Mouse (Mus musculus): ENCODE results near the gene Runx2. TPM values are rescaled to one million over a fixed set of nuclear protein-coding genes. Genes with fewer than 3 reads are reported as not detected.
A peak's percentile ranks its signal among the peaks of the same experiment; 100 is the strongest.

Runx2 gene
- total RNA-seq, 2 experiments from 2014 or later: 24.3 to 35.2 TPM

- DNase-seq: no peak
These were observed 152.4 kb downstream of the Runx2 start for GRCm38 (mm10) chr17:44662080-44662706.

DNA sequence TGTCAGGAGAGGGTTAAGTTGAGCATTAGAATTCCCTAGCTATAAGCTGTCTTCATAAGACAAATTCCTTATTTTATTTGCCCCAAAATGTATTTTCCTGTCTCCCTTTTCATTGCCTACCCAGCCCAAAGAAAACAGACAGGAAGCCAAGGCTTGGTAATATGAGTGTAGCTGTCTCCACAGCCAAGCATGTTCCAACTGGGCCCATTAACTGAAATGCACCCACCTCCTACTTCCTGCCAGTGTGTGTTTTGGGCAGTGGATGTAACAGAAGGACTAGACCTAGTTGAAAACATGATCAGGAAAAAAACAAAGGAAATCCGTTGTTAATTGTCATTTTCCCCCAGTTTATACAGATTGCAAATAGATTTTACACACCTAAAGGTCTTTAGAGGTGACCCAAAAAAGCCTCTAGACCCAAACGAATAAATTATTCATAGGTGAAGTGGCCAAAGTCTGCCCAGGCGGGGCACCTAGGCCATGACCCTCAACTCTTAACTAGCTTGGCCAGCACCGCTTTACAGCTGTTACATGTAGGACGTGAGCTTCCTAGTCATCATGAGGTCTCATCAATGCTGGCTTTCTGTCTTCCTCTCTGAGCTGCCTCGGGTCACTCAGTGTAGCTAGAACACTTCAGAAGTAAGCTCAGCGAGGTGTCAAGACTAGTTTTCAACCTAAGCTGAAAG is 154.3 kb downstream of the Runx2 start:
- no peak for DNase-seq

DNA sequence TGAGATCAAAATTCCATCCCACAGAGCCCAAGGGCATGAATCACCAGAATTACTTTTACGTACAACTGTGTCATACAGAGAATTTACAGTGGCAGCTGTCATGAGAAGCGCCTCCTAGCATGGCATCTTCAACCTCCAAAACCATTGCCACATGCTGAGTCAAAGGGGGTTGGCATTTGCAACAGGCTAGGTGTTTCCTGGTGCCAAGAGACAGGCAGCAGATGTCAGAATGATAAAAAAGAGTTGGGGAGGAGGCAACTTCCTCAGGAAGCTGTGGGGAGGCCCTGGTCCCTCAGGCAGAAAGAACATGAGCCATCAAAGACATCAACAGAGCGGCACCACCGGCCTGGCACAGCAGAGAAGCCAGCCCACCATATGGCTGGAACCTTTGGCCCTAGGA is 160.1 kb downstream of the Runx2 start:
- DNase-seq: peak; percentile 26 to 68

DNA sequence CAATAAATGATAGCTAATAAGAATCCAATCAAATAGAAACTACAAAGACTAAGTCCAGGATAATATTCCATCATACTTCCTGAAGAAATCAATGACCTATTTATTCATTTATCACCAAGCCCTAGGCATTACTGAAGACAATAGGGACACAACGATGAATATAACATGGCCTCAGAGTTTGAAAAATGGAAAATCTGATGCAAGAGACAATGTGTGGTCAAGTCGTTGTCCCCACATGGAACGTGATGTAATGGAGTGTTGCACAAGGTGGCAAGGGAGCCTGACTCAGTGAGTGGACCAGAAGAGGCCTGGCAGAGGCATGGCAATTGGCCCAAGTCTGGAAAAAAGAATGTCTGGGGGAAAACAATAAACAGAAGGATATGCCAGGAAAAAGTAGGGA is 161.5 kb downstream of the Runx2 start:
- peak; percentile 29 to 73 for DNase-seq

GRCm38 (mm10) chr17:44652054-44652453 is 162.5 kb downstream of the Runx2 start:
- DNase-seq: no peak

GRCm38 (mm10) chr17:44651613-44652012 is 163.0 kb downstream of the Runx2 start:
- DNase-seq: no peak

DNA sequence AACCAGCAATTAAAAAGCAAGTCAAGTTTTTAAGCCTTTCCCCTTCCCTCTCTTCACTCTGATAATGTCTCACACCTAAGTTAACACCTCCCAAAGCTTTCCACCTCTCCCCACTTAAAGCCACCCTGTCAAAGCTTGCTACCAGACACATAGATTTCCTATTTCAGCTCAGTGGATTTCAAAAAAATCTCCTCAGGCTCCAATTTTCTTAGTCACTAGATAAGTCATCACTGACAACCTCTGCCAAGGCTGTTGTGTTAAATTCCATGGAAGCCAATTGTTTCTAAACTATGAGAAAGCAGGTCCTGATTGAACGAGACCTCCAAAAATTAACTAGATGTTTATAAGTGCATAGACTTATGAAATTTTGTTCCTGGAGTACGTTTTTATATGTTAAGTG is 164.2 kb downstream of the Runx2 start:
- no peak for DNase-seq

DNA sequence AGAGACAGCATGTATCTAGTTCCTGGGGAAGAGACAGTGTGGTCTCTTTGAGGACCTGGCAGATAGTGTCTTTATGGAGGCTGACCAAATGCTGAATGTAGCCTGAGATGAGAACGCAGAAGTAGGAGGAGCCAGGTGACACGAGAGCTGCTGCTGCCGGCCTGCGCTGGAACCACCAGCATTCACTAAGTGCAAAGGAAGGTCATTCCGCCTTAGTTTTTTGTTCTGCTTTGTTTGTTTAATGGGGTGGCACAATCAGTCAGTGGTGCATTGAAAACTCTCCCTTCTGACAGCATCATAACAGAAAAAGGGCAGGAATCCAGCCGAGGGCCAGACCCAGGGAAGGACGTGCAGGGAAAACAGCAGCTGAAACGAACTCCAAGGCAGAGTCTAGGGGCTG is 165.5 kb downstream of the Runx2 start:
- DNase-seq: no peak

DNA sequence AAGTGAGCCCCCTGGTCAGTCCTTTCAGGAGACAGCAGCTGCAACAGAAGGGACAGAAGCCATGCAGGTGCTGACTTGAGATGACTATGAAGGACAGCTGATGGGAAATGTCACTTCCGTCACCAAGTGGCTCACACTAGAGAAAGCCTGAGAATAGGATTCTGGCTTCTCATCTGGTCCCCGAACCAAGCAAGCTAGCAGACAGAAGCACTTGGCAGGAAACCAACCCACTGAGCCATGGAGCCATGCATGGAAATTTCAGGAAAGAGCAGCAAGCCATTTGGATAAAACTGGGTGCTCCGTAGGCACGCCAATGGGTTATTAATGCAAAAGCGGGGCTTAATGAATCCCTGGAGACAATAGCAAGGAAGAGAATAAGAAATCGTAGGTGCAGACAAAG is 166.7 kb downstream of the Runx2 start:
- no peak for DNase-seq

DNA sequence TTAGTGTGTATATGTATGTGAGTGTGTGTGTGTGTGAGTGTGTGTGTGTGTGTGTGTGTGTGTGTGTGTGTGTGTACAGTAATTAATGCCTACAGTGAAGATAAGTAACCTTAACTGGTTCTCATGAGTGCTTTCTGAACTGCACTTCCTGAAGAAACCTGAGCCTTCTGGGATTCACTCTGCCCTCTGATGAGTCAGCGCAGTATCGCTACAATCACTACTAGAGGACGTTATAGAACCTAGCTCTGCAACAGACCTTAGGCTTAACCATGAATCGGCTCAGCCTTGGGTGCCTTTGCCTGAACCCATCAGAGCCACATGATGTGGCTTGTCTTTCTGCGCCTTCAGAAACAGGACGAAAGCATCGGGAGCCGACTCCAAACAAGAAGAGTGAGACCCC is 169.5 kb downstream of the Runx2 start:
- no peak for DNase-seq

GRCm38 (mm10) chr17:44643260-44643659 is 171.3 kb downstream of the Runx2 start:
- no peak for DNase-seq

DNA sequence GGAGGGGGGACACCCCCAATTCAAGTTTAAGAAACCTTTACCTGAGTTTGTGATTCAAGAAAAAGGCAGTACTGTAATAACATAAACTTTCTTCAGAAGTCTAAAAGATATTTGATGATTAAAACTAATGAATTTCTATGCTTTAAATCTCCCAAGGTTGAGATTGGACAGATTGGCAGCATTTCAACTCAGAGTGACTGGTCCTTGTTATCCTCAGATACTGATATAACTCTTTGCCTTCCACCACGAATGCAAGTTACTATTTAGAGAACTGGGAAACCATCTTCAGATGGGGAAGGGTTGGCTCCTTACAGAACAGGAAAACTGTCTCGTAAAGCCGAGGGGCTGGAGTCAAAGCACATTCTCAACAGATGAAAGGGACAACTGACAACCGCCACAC is 172.5 kb downstream of the Runx2 start:
- peak in 1 of 2 experiments; percentile 52 for DNase-seq

DNA sequence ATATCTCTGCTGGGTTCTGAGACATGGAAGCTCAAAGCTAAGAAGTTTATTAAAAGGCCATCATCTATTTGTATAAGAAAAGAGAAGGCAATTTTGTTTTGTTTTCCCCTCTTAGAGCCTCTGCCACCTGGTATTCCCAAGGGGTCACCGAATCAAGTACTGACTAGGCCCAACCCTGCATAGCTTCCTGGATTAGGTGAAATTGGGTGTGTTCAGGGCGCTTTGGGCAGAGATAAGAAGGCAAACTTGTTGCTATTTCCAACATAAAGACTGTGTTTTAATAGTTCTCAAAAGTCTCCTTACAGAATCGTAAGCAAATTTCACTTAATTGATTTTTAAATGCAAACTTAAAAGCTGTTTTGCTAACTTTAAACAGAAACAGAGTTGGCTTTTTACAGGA is 173.7 kb downstream of the Runx2 start:
- DNase-seq: no peak

DNA sequence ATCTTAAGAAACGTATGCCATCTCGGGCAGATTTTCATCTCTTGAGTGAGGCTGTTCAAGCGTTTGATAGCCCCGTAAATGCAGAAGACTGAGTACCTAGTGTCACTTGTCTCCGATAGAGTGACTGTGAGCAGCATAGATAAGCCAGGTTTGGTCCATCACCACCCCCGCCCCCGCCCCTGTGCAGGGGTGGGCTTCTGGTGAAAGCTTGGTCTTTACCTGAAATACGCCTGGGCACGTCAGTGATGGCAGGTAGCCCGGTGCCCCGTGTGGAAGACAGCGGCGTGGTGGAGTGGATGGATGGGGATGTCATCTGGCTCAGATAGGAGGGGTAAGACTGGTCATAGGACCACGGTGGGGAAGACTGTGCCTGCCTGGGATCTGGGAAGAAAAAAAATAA is 175.2 kb downstream of the Runx2 start:
- DNase-seq: no peak

- no peak for DNase-seq
These were observed 177.3 kb downstream of the Runx2 start for GRCm38 (mm10) chr17:44637181-44637880.

GRCm38 (mm10) chr17:44634486-44634885 is 180.1 kb downstream of the Runx2 start:
- no peak for DNase-seq

- no peak for DNase-seq
These were observed 180.8 kb downstream of the Runx2 start for GRCm38 (mm10) chr17:44633607-44634415.

GRCm38 (mm10) chr17:44632941-44633340 is 181.7 kb downstream of the Runx2 start:
- DNase-seq: no peak

- DNase-seq: no peak
These were observed 182.3 kb downstream of the Runx2 start for GRCm38 (mm10) chr17:44632292-44632691.

- no peak for DNase-seq
These were observed 183.0 kb downstream of the Runx2 start for GRCm38 (mm10) chr17:44631577-44631976.

GRCm38 (mm10) chr17:44627317-44627716 is 187.3 kb downstream of the Runx2 start:
- DNase-seq: no peak

GRCm38 (mm10) chr17:44623707-44624106 is 190.9 kb downstream of the Runx2 start:
- no peak for DNase-seq

DNA sequence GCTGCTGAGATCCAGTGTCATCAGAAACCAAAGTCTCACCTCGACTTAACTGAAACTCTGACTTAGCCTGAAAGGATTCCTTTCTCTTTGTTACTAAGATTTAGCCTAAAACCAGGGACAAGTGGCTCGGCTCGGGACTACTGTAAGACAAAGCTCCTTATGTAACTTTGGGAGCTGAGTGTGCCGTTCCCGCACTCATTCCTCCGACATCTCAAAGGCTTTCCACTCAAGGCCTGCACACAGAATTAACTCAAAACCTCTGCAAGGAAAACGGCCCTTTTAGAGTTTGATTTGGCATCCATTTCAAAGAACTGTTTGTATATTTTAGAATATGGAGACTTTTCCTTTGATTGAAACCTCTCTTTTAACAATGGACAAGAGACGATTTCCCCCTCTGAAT is 191.3 kb downstream of the Runx2 start:
- no peak for DNase-seq

All from adrenal gland, postnatal 36 days (tissue).